Mouse (Mus musculus) forebrain, embryonic 15.5 days (tissue): ENCODE data around the gene Hspb11. TPM values are rescaled to one million over a fixed set of nuclear protein-coding genes. Genes with fewer than 3 reads are reported as not detected.

Source experiments
- ATAC-seq: fragments of 200-750 bp; cut with Nextera tagmentation; replicated peaks from 2 replicates; pipeline ENCODE4 v1.8.0; 2017; ENCODE audit warnings: mild to moderate bottlenecking, moderate TSS enrichment, moderate library complexity
- H3K27ac ChIP-seq: fragments of 300-500 bp; sonication (generic); replicated peaks from 2 replicates; pipeline ENCODE4 v1.5.1; 2015; ENCODE audit warnings: mild to moderate bottlenecking, inconsistent platforms
- H3K27me3 ChIP-seq: fragments of 300-500 bp; sonication (generic); 2 replicates; pipeline ENCODE4 v1.6.1; 2015; ENCODE audit warnings: inconsistent platforms
- H3K36me3 ChIP-seq: fragments of 300-500 bp; sonication (generic); 2 replicates; pipeline ENCODE4 v1.6.1; 2015; ENCODE audit warnings: mild to moderate bottlenecking, inconsistent platforms
- H3K4me1 ChIP-seq: fragments of 300-500 bp; sonication (generic); 2 replicates; pipeline ENCODE4 v1.6.1; 2015; ENCODE audit warnings: inconsistent platforms
- H3K4me2 ChIP-seq: fragments of 300-500 bp; sonication (generic); replicated peaks from 2 replicates; pipeline ENCODE4 v1.6.1; 2015; ENCODE audit warnings: mild to moderate bottlenecking, inconsistent platforms
- H3K4me3 ChIP-seq: fragments of 300-500 bp; sonication (generic); 2 replicates; pipeline ENCODE4 v1.5.1; 2015; ENCODE audit warnings: mild to moderate bottlenecking, inconsistent platforms
- H3K9ac ChIP-seq: fragments of 300-500 bp; sonication (generic); replicated peaks from 2 replicates; pipeline ENCODE4 v1.6.1; 2015; ENCODE audit warnings: mild to moderate bottlenecking, inconsistent platforms
- H3K9me3 ChIP-seq: fragments of 300-500 bp; sonication (generic); 2 replicates; pipeline ENCODE4 v1.6.1; 2016; ENCODE audit warnings: inconsistent platforms
- WGBS: fragments of 180-500 bp; shearing (Covaris S2); methylation state at CpG from one replicate; pipeline ENCODE4 v1.1.7; 2015; ENCODE audit warnings: mixed read lengths; 5-methylcytosine and 5-hydroxymethylcytosine counted together
- polyA plus RNA-seq: library from polyadenylated mRNA; unstranded; fragments of >200 nt; fragmentation: Nextera tagmentation; extraction: Ambion mirVana; gene quantifications from 2 replicates; pipeline ENCODE4 v1.2.1, GENCODE M21; 2015

The Hspb11 gene
- polyA plus RNA-seq, 1 experiment from 2014 or later: 41.7 TPM

- no peak overlapping the region for H3K9ac ChIP-seq
- no peaks in the 10 kb centered on the region for H3K36me3 ChIP-seq
- 89% methylated on average over 7 of the region's 7 CpGs for WGBS
- H3K9me3 ChIP-seq: no peaks in the 10 kb centered on the region
- no peak overlapping the region for H3K27ac ChIP-seq
- H3K4me2 ChIP-seq: no peak overlapping the region
- ATAC-seq: no peak
- H3K4me1 ChIP-seq: no peaks in the 10 kb centered on the region
- no peaks in the 10 kb centered on the region for H3K27me3 ChIP-seq
- H3K4me3 ChIP-seq: no peak overlapping the region
Measured at GRCm38 (mm10) chr4:107299779-107300340, 46.5 kb downstream of the Hspb11 start.

DNA sequence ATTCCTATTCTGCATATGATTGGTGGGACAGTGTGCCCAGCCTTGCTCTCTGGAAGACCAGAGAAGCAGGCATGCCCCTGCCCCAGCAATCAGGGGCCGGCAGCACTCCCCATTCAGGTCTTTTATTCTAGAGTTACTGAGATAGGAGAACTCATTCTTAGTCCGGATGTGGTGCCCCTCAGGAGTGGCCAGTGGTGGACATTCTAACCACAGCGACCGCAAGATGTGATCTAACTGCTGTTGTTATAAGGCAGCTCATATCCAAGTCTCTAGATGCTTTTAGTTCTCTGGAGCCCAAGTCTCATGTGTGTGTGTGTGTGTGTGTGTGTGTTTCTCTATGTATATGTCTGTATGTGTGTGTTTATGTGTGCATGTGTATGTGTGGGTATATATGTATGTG is 47.0 kb downstream of the Hspb11 start:
- H3K36me3 ChIP-seq: no peaks in the 10 kb centered on the region
- no peaks in the 10 kb centered on the region for H3K9me3 ChIP-seq
- H3K4me1 ChIP-seq: no peaks in the 10 kb centered on the region
- WGBS: 83% methylated on average over 4 of the region's 4 CpGs
- no peak for ATAC-seq
- H3K27ac ChIP-seq: no peak overlapping the region
- no peak overlapping the region for H3K9ac ChIP-seq
- H3K4me2 ChIP-seq: no peak overlapping the region
- no peak overlapping the region for H3K4me3 ChIP-seq
- no peaks in the 10 kb centered on the region for H3K27me3 ChIP-seq

DNA sequence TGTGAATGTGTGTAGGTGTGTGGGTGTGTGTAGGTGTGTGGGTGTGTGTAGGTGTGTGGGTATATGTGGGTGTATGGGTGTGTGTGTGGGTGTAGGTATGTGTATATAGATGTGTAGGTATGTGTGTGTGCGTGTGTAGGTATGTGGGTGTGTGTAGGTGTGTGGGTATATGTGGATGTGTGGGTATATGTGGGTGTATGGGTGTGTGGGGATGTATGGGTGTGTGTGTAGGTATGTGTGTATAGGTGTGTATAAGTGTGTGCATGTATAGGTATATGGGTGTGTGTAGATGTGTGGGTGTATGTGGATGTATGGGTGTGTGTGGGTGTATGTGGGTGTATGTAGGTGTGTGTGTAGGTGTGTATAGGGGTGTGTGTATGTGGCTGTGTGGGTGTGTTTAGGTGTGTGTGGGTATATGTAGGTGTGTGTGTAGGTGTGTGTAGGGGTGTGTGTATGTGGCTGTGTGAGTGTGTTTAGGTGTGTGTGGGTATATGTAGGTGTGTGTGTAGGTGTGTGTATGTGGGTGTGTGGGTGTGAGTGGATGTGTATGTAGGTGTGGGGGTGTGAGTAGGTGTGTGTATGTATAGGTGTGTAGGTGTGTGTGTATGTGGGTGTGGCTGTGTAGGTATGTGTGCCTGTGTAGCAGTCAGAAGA is 47.6 kb downstream of the Hspb11 start:
- 95% methylated on average over 1 of the region's 1 CpGs for WGBS
- Histone ChIP-seq H3K4me1 (no peaks in the 10 kb centered on the region), H3K27me3 (no peaks in the 10 kb centered on the region), H3K36me3 (no peaks in the 10 kb centered on the region), H3K4me2 (no peak overlapping the region), H3K4me3 (no peak overlapping the region), H3K9me3 (no peaks in the 10 kb centered on the region), H3K9ac (no peak overlapping the region), H3K27ac (no peak overlapping the region)
- no peak for ATAC-seq

GRCm38 (mm10) chr4:107302221-107302620 is 48.8 kb downstream of the Hspb11 start:
- Histone ChIP-seq H3K27me3 (no peaks in the 10 kb centered on the region), H3K4me1 (no peaks in the 10 kb centered on the region), H3K4me3 (no peak overlapping the region), H3K27ac (no peak overlapping the region), H3K9me3 (no peaks in the 10 kb centered on the region), H3K36me3 (no peaks in the 10 kb centered on the region), H3K9ac (no peak overlapping the region), H3K4me2 (no peak overlapping the region)
- 87% methylated on average over 9 of the region's 9 CpGs for WGBS
- ATAC-seq: no peak

- 85% methylated on average over 4 of the region's 4 CpGs for WGBS
- Histone ChIP-seq H3K27ac (no peak overlapping the region), H3K36me3 (no peaks in the 10 kb centered on the region), H3K4me1 (no peaks in the 10 kb centered on the region), H3K27me3 (no peaks in the 10 kb centered on the region), H3K9me3 (no peaks in the 10 kb centered on the region), H3K4me3 (no peak overlapping the region), H3K9ac (no peak overlapping the region), H3K4me2 (no peak overlapping the region)
- ATAC-seq: no peak
Measured at GRCm38 (mm10) chr4:107302832-107303231, 49.4 kb downstream of the Hspb11 start.

- Histone ChIP-seq H3K4me1 (no peaks in the 10 kb centered on the region), H3K4me2 (no peak overlapping the region), H3K4me3 (no peak overlapping the region), H3K27ac (no peak overlapping the region), H3K9ac (no peak overlapping the region), H3K27me3 (no peaks in the 10 kb centered on the region), H3K9me3 (no peaks in the 10 kb centered on the region), H3K36me3 (no peaks in the 10 kb centered on the region)
- 70% methylated on average over 3 of the region's 3 CpGs for WGBS
- ATAC-seq: no peak
Measured at GRCm38 (mm10) chr4:107303531-107303930, 50.1 kb downstream of the Hspb11 start.

GRCm38 (mm10) chr4:107306966-107307365 is 53.6 kb downstream of the Hspb11 start, which contains the start of gene Dio1:
Gene Dio1 (minus strand): TSS chr4:107307169.
- Histone ChIP-seq H3K4me2 (no peak within 1 kb of the TSS), H3K27me3 (no peaks in the 10 kb centered on the region), H3K4me1 (no peaks in the 10 kb centered on the region), H3K36me3 (no peaks in the 10 kb centered on the region), H3K9ac (no peak within 1 kb of the TSS), H3K4me3 (no peak within 1 kb of the TSS), H3K27ac (no peak within 1 kb of the TSS), H3K9me3 (no peaks in the 10 kb centered on the region)
- ATAC-seq: no peak
- WGBS: 48% methylated on average over 6 of the region's 6 CpGs

GRCm38 (mm10) chr4:107313690-107314478 is 60.5 kb downstream of the Hspb11 start, which contains the start of gene Yipf1:
Gene Yipf1 (plus strand): TSS chr4:107314363.
- peaks cover 13% of the 10 kb centered on the region for H3K4me1 ChIP-seq
- peak within 1 kb of the TSS; percentile 60 for H3K9ac ChIP-seq
- no peaks in the 10 kb centered on the region for H3K36me3 ChIP-seq
- H3K4me2 ChIP-seq: peak within 1 kb of the TSS; percentile 58
- no peaks in the 10 kb centered on the region for H3K9me3 ChIP-seq
- H3K27me3 ChIP-seq: no peaks in the 10 kb centered on the region
- under 1% methylated on average over 29 of the region's 29 CpGs for WGBS
- H3K27ac ChIP-seq: peak within 1 kb of the TSS; percentile 50; the same call in 1 of the 2 replicates
- ATAC-seq: peak; percentile 92
- peak within 1 kb of the TSS; percentile 68 for H3K4me3 ChIP-seq

DNA sequence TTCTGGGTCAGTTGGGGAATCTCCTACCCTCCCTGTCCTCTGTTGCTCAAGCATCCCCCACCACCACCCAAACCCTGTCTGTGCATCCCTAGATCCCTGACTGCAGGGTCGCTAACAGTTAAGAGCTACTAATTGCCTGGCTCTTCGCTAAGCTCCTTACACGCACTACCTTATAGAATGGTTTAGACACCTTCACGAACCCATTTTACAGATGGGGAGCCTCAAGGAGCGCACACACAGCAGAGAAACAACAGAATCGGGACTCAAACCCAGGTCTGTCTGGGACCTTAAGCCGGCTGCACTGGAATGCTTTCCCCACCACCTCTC is 61.0 kb downstream of the Hspb11 start:
- Histone ChIP-seq H3K4me1 (peaks cover 13% of the 10 kb centered on the region), H3K4me2 (peak overlapping the region; percentile 58), H3K36me3 (no peaks in the 10 kb centered on the region; the same call in 1 of the 2 replicates), H3K27ac (peak overlapping the region; percentile 50; the same call in 1 of the 2 replicates), H3K27me3 (no peaks in the 10 kb centered on the region), H3K4me3 (peak overlapping the region; percentile 68), H3K9ac (peak overlapping the region; percentile 60), H3K9me3 (no peaks in the 10 kb centered on the region)
- ATAC-seq: peak; percentile 80
- WGBS: 9% methylated on average over 7 of the region's 7 CpGs

DNA sequence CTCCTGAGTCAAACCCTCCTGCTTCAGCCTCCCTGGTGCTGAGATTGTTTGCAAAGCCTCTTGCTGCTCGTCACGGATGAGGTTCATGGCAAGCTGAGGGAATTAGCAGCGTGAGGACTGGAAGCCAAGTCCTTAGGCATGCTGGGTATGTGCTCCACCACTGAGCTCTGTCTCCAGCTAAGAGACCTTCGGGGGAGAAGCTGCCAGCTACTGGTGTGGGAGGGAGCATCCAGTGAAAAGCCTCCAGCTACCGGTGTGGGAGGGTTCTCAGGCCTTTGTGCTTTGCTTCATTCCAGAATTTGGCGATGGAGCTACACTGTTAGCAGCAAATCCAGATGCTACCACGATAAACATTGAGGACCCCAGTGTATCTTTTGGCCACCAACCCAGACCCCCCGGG is 65.3 kb downstream of the Hspb11 start:
- Histone ChIP-seq H3K9me3 (no peaks in the 10 kb centered on the region), H3K4me2 (no peak overlapping the region), H3K4me3 (no peak overlapping the region), H3K27me3 (no peaks in the 10 kb centered on the region), H3K9ac (no peak overlapping the region), H3K4me1 (peaks cover 10% of the 10 kb centered on the region), H3K27ac (no peak overlapping the region), H3K36me3 (peaks cover 28% of the 10 kb centered on the region)
- ATAC-seq: no peak
- WGBS: 84% methylated on average over 8 of the region's 8 CpGs

DNA sequence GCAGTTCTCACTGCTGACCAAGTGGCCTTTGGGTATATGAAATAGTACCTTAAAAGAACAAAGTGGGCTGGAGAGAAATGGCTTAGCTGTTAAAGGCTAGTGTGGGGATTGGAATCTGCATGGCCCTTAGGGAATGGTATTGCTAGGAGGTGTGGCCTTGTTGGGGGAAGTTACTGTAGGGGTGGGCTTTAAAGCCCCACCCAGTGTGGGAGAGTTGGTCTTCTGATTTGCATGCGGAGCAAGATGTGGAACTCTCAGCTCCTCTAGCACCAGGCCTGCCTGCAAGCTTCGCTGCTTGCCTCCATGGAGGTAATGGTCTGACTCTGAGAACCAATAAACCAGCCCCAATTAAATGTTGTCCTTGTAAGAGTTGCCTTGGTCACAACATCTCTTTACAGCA is 67.6 kb downstream of the Hspb11 start:
- no peak overlapping the region for H3K4me2 ChIP-seq
- H3K9ac ChIP-seq: no peak overlapping the region
- H3K4me3 ChIP-seq: no peak overlapping the region
- H3K36me3 ChIP-seq: peaks cover 33% of the 10 kb centered on the region
- H3K9me3 ChIP-seq: no peaks in the 10 kb centered on the region
- WGBS: 89% methylated on average over 2 of the region's 2 CpGs
- no peaks in the 10 kb centered on the region for H3K4me1 ChIP-seq
- no peak for ATAC-seq
- H3K27me3 ChIP-seq: no peaks in the 10 kb centered on the region
- no peak overlapping the region for H3K27ac ChIP-seq

DNA sequence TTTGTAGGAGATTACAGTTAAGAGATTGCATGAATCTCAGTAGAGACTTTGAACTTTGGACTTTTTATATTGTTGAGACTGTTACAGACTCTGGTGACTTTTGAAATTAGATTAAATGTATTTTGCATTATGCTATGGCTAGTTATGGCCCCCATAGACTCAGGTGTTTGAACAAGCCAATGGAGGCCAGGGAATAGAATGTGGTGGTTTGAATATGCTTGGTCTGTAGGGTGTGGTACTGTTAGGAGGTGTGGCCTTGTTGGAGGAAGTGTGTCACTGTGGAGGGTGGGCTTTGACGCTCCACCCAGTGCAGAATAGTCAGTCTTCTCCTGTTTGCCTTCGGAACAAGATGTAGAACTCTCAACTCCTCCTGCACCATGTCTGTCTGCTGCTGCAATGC is 69.7 kb downstream of the Hspb11 start:
- H3K4me3 ChIP-seq: no peak overlapping the region
- no peaks in the 10 kb centered on the region for H3K27me3 ChIP-seq
- no peak overlapping the region for H3K4me2 ChIP-seq
- H3K36me3 ChIP-seq: peaks cover 33% of the 10 kb centered on the region
- ATAC-seq: no peak
- no peaks in the 10 kb centered on the region for H3K4me1 ChIP-seq
- no peak overlapping the region for H3K9ac ChIP-seq
- no peaks in the 10 kb centered on the region for H3K9me3 ChIP-seq
- WGBS: 92% methylated on average over 2 of the region's 2 CpGs
- no peak overlapping the region for H3K27ac ChIP-seq
